Mouse (Mus musculus) heart, adult 11 months (tissue): Measurements from ENCODE around the gene Gli1.

Experiments
- DNase-seq: peaks from one replicate; pipeline ENCODE4 v3.0.0; 2022

Gli1 gene

DNA sequence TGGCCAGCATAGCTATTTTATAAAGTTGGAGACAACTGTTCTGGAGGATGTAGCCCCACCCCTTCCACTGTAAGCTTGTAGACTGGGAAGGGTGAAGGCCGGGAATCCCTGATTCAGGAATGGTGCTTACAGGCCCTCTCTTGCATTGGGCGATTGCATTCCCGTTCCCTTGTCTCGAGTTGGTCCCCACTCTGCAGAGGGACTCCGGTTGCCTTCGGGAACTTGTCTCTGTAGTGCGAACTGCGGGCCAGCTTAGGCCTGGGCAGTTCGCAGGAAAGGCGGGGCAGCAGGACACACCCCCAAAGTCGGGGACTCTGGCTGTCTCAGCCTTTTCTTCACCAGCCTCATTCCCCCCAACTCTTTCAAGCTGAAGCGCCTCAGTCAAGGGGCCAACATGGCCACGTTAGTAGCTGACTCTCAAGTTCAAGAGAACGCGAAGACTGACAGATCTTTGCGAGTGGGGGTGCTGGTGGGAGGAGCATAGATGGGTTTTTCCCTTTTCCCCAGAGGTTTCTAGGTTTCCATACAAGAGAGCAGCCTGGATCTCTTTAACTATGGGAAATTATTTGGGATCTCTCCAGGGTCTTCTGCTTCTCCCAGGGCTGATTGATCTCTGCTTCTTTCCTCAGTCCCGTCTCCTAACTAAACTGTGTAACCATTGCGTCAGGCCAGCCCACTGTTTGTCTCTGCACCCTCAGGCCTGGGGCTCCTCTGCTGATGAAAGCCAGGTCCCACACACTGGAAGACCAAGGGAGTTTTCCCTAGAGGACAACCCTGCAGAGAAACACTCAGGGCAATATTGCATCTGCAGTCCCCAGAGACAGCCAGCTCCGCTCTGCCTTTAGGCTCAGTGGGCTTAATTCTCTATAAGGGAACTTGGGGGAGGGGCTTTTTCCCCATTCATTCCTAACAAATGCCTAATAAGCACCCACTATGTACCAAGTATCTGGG, 50.6 kb downstream of the Gli1 start:
- peak; percentile 98 for DNase-seq

DNA sequence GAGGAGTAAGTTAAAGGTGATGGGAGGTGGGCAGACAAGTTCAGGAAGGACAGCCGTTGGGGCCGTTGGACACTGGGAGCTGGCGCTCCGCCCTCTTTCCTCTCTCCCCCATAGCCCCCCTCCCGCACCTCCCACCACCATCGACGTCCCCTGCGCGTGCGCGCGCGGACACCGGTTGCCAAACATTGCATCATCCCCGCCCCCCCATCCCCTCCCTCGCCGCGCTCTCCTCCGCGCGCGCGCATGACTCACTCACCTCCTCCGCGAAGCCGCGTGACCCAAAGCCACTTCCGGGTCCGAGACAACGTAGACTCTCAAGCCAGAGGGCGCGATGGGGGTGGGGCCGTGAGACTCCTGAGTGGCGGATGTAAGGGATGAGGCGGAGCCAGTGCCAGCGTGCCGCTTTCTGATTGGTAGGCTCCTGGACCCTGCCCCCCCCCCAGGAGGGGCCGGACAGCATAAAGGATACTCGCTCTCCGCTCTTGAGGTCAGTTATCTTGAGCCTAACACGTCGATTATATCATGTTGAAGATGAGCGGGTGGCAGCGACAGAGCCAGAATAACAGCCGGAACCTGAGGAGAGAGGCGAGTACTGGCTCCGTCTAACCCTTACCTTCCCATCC, 51.4 kb downstream of the Gli1 start:
- DNase-seq = peak; percentile 100

DNA sequence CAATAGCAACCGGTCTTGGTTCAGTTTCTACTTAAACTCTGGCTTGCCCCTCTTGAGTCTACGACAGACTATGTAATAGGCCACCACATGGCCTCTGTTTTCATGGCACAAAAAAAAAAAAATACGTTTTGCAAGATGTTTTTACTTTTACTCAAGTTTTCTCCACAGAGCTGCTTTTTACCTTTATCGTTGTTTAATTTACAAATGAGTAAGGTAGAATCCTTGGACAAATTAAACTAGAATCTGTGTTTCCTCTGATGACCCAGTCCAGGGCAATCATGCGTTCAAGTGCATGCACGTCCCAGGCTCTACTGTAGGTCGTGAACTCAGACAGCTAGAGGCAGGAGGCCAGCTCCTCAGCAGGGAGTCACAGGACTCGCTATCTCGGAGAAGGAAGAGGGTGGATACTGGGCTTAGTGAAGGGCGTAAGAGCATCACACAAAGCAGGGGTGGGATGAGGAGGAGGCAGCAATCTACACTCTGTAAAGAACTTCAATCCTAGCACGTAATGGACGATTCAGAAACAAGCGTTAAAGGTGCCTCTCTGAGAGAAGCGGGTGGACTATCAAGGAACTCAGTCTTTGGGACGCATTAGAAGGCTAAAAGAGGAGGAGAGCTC, 52.1 kb downstream of the Gli1 start:
- peak; percentile 99 for DNase-seq

DNA sequence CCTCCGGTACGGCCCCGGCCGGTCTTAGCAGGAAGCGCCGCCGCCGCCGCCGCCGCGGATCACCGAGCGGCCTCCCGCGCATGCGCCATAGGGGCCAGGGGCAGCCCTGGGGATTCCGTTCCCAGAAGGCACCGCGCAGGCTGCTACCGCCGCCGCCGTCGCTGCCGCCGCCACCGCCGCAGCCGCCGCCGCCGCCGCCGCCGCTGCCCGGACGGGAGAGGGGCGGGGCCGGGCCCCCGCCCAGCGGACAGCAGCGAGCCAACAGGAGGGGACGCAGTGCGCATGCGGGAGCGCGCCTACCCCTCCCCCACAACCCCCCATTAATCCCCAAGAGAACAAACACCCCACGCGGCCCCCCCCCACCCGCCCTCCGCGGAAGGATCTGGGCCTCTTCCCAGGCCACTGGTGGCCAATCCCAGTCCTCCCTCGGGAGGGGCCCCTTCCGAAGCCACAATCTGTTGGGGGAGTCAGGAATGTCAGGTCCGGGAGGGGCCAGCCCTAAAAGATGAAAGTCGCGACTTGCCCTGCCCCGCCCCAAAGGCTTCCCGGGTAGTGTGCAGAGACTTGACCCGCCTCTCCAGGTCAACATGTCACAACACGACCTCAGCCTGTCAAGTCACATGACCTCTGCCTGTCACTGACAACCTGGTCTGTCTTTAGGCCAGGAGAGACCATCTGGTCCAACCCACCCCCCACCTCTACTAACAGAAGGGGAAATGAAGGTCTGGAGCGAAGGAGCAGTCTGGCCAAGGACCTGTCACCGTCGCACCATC, 52.8 kb downstream of the Gli1 start, which contains the start of gene Mbd6:
Gene Mbd6 (minus strand): TSS at position 219 of the 773 bp plus-strand sequence.
- DNase-seq = peak; percentile 100

DNA sequence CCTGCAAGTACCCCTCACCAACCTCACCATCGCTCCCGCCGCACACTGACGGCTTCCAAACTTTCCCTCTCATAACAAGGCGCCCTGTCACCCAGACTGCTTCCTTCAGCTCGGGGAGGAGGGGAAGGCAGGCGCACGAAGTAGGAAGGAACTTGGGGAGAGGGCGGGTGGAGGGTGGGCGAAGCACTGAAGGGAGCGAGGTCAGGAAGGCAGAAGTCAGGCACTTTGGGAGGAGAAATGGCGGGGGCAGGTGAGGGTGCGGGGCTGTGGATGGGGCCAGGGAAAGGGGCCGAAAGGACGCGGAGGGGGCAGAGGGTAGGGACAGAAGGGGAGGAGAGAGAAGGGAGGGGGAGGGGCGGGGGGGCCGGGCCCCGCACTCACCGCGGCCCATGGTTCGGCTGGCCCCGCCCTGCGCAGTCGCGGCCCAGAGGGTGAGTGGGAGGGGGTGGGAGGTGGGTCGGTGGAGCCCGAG, 53.4 kb downstream of the Gli1 start:
- no peak for DNase-seq

DNA sequence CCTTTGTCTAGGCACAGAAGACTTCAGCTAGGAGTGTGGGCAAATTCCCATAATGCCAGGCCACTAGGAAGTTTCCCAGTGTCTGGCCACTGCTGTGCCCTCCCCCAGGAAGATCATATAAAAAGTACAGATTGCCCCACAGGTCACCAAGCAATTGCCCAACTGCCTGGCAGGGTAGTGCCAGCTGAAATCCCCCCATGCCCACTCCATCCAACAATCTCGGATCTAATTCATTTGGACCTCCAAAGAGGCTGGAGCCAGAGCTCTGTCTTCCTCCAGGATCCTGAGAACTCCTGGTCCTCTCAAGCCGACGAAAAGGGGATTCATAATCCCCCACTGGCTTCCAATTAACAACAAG, 53.9 kb downstream of the Gli1 start:
- no peak for DNase-seq

DNA sequence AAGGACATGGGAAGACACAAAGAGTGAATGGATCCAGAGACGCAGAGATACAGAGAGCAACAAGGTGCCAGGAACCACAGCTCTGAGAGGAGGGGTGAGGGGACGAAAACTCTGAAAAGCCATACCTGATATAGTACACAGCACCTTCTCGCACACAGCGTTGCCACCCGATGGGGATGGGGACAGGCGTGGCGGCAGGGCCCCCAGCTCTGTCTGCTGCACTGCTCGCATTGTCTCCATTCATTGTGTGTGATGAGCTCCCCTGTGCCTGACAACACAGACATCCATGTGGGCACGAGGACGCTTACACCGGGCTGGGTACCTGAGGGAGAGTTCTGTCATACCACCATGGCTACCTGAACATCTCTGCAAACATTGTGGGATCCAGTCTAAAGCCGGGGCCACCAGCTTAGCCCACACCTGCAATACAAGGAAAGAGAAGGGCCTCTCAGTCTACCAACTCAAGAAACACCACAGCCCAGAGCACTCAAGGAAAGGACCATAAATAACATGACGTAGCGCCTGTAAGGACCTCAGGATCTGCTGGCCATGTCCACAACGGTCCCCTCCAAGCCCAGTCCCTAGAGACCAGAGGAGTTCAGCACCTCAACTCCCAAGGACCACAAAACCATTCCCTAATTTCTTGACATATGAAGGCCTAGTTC, 54.4 kb downstream of the Gli1 start:
- DNase-seq = peak; percentile 93

DNA sequence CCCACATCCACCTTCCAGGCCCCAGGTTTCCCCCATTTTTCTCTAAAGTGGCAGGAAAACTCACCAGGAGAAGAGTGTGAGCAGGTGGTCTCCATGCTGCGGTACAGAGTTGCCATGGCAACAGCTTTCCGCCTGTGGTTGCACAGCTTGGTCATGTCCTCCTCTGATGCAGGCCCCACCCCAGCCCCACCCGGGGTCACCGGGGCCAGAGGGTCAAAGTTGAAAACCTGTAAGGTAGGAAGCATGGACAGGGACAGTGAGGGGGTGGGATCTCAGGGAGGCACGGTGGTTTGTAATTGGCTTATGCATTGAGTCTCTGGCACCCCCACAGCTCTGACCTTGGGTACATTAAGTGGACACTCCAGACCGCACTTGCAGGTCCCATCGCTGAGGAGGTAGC, 55.0 kb downstream of the Gli1 start:
- DNase-seq = peak; percentile 95

DNA sequence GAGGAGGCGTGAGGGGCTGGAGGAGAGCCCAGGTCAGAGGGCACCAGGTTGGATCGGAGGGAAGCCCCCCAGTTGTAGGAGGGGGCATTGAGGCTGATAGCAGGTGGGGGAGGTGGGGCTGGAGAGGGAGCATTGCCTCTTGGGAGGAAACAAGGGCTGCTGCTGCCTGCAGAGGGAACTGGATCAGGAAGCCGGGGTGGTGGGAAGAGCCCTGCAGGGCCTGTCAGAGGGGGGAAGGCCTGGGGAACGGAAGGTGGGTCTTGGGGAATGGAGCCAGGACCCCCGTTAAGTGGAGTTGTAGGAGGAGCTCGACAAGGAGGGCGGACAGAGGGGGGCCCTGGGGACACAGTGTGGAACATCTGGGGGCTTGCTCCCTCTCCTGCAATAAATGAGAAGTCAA, 55.6 kb downstream of the Gli1 start:
- peak; percentile 95 for DNase-seq

DNA sequence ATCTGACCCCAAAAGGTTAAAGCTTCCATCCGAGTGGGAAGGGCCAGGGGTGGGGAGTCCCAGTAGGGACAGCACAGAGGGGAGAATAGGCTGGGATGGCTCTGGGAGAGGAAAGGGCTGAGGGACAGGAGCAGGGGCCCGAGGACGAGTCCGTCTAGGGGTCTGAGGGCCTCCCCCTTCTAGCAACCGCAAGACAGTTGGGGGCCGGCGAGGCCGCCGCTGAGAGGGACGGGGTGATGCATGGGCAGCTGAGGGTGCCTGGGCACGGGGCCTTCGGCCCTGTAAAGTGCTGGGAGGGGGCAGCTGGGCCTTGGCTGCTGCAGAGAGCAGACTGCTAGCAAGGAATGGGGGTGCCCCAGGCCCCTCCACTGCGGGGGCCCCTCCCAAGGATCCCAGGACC, 56.1 kb downstream of the Gli1 start:
- DNase-seq = peak; percentile 95

DNA sequence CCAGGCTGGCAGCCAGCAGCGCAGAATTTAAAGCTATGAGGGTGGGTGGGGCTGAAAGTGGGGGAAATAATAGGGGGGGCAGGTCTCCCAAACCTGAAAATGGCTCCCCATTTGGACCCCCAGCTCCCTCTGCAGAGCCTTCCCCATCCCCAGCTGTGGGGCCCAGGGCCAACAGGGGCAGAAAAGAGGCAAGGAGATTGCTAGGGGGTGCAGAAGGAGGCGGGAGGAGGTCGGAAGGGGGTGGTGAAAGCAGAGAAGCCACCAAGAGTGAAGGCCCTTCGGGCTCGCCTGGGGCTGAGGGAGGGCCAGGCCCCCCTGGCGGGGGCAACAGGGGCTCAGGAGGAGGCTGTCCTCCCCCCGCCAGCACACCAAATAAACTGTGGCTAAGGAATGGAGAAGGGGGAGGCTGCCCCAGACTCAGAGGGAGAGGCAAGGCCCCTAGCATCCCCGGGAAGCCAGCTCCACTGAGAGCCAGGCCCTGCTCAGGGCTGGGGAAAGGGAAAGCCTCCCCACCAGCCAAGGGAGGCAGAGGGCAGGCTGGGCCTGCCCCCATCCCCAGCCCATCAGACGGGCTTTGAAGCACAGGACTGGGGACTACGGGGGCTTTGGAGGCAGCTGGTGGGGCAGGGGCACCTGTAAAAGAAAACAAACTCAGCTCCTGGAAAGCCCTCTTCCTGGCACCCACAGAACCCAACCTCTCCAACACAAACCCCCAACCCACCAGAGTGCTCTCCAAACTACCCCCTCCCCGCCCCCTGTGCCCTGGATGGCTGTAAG, 56.9 kb downstream of the Gli1 start:
- DNase-seq = peak; percentile 92

DNA sequence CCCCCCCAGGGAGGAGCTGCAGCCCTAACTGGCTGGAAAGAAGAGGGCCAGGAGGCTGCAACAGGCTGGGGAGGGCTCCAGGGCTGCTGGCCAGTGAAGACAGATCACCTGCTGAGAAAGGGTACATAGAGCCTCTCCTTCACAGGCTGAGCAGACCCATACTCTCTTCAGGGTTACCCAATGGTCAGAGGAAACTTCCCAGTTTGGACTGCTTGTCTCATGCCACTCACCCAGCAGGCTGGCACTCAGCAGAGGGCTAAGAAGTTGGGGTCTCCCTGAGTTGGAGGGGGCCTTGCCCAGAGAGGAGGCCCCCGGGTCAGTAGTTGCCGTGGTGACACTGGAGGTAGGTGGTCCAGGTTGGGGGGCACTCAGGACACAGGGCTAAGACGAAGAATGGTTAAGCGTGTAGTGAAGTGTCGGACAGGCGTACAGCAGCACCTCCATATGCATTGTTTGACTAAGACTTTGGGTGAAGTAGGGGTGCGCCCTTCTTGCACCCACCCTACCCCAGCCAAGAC, 57.6 kb downstream of the Gli1 start:
- peak; percentile 93 for DNase-seq

DNA sequence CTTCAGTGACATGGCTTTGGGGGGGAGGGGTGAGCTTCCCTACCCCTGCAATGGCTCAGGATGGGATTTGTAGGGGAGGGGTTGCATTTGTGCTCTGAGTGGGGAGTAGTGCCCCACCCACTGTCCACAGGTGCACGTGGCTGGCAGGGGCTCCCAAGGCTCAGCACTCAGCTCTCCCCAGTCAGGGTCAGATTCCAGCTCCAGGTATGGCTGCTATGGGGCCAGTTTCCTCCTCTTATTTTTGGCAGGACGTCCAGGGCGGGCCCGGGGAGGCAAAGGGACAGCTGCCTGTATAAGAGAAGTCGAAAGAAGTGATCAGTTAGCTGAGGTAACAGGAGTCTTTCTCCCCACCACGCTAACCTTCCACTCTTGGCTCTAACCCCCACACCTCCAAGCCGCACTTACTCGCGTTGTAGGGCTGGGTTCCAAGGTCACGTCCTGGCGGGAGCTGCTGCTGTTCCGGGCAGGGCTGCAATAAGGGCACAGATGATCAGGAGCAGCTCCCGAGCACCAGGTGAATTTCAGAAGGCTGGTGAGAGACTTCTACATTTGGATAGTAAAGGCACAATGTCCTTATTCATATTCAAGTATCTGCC, 59.1 kb downstream of the Gli1 start:
- peak; percentile 94 for DNase-seq

DNA sequence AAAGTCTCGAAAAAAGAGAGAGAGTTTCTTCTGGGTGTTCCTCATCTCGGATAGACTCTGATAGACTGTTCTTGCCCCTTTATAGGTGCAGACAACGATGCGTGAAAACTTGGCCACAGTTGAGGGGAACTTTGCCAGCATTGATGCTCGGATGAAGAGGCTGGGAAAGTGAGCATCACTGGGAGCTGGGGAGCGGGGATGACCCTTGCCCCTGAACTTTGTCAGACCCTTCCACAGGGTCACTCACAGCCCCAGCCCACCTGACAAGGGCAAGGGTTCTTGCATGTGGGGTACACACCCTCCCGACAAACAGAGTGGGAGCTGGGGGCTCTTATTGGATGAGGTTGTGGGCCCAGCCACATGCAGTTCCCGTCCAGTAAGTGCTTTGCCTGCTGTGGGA, 60.5 kb downstream of the Gli1 start:
- no peak for DNase-seq
